Mouse (Mus musculus): ENCODE measurements at regions not wholly inside any gene's neighbourhood (a gene's known extent, or its start where the extent isn't known, plus 50 kb on each side); places are given as distances from the start of the nearest gene placed in this dataset.

DNA sequence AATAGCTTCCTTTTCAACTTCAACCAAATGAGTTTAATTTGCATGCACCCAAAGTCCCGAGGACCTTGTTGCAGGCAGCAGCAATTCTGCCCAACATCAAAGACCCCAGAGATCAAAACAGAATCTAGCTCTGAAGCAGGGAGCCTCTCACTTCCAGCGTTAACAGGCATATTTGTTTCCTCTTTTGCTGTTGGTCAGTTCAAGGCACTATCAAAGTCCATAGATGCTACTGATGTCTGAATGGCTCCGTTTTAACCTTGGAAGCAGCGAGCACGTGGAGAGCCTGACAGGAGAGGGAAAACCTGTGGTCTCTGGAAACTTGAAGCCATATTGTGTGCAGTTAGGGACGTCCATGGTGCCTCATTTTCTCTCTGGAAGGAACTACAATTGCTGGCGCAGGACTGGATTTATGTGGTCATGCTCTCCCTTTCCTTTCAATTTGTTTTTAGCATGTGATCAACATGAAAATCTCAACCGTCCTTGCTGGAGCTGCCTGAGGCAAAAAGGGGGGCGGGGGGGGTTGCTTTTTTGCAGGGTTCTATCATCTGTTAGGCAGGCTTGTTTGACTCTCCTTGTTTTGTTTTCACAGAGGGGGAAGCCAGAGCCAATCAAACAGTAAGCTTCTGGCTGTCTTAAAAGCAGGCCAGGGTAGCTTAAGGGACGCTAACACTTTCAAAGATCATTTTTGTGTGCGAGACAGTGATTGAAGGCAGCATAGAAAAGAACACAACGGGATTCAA lies 338.4 kb downstream of the Btg1 start:
- in situ Hi-C loops (cut with MseI, MboI): no loop called here

DNA sequence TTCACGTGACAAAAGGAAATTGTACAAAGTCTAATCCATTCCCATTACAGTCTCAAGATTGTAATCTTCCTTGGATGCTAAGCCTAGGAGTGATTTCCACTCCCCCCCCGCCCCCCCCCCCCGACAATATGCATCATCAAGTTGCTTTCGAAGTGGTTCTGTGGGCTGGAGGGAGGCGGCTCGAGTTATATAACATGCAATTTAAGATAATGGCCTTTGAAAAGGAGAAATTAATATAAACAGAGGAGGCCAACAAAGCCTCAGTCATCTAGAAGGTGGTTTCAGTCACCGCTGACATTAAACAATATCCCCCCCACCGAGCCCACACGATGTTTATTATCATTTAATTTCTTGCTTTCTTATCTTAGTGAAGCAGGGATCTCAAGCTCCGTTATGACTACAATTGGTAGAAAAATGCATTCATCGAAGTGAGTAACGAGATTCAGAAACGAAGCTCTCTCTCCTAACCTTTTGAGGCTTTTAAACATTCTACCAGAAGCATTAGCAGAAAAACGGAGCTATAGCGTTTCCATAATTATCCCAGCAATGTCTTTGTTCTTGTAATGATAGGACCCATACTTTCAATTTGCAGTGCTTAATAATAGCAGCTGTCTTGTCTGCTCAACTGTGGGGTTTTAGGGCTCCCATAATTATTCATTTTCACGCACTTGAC lies 339.1 kb downstream of the Btg1 start:
- in situ Hi-C loops (cut with MseI, MboI): no loop called here

DNA sequence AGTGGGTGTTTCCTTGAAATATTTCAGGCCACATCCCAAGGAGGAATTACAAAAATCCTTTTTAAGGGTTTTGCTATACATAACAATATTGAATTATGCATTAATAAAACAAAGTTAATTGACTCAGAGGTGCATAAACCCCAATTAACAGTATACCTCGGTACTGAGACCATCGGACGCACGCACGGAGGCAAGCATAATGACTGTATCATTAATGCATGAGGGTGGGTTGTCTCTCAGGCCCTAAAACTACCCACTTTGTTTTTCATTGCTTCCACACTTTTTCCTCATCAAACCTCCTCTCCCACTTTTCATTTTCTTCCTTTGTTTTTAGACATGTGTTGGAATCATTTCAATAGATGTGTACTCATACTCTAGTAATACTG lies 339.6 kb downstream of the Btg1 start:
- in situ Hi-C loops (cut with MseI, MboI): no loop called here

DNA sequence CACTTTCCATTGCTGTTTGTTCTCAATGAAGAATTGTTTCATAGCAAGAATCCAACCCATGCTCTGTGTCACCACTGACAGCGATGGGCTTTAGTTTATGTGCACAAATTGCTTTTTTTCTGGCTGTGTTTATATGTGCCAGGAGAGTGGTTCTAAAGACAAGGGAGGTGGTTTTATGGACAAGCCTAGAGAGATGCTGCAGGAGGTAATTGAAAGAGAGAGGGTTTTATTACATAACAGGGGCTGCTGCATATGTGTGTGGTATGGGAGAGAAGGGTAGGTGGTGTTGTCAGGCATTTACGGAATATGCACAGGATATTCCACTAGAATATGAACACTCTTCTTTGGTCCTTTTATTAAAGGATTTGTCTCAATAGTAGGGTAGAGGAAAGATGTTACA lies 340.2 kb downstream of the Btg1 start:
- in situ Hi-C loops (cut with MseI, MboI): no loop called here

DNA sequence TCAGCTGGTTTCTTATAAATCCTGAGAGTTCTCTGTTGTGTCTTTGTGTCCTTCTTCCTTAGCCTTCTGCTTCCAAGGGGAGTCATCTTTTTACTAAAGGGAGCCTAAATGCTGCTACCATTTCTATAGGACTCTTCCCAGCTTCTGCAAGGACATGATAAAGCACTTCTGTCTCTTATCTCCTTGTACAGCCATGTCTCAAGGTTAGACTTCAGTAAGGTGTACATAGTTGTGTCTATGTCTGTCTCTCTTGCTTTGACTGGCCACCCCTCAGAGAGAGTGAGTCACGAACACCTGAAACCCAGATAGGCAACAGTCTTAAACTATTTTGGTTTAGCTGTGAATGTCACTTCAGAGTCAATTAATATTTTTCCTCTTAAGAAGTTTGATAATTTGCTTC lies 353.0 kb downstream of the Btg1 start:
- in situ Hi-C loops (cut with MseI, MboI): no loop called here

DNA sequence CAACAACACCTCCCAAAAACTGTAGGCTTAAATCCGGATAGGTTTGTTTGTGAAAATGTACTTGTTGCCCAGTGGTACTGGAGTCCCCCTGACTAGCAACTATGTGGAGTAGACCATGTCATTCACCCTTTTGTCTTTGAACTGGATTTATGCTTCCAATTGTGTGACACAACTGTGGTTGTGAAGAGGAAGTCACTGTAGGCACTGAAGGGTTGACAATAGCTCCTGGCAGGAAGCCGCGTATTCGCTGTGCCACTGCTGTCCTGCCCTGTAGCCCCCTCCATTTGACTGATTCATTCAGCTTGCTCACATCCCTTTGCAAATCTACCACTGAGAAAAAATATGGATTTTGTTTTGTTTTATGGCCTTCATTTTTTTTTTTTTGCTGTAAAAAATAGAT lies 353.9 kb downstream of the Btg1 start:
- in situ Hi-C loops (cut with MseI, MboI): no loop called here

DNA sequence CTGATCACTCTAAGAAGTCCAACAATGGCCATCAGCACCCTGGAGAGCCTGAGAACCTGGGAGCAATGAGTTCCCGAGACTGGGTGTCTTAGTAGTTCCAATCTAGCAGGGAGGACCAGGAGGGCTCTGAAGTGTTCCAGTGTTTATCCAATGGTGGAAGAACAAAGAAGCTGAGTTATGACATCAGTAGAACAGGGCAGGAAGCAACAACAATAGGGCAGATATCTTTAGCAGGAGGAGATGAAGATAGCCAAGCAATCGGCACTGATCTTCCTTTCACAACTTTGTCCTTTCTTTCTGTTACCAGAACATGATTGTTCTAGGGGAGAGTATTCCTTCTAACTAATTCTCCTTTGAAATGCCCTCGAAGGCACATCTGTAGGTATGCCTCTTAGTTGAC lies 355.0 kb downstream of the Btg1 start:
- in situ Hi-C loops (cut with MseI, MboI): no loop called here

DNA sequence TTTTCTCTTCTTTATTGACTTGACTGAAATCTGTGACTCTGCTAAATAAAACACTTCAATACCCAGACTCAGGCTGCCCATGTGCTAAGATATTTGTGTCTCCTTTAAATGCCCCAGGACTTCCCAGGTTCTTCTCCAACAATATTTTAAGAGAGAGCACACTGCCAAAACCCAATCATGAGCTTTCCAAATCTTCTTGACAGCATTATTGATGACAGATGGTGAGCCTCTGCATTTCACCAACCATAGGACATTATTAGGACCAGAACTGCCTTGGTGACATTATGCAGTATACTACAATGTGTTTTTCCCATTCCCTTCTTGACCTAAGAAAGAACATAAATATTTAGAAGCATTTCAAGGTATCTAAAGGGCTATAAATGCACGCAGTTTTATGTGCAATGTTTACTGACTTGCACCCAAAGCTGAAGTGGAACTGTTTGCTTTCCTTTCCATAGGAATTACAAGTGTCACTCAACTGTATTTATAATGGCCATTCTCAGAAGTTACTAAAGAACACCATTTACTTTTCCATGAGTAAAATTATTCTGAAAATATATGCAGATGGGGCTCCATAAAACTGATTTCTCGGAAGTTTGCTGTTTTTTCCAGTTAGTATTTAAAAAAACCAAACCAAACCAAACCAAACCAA lies 357.6 kb downstream of the Btg1 start:
- in situ Hi-C loops (cut with MseI, MboI): no loop called here

DNA sequence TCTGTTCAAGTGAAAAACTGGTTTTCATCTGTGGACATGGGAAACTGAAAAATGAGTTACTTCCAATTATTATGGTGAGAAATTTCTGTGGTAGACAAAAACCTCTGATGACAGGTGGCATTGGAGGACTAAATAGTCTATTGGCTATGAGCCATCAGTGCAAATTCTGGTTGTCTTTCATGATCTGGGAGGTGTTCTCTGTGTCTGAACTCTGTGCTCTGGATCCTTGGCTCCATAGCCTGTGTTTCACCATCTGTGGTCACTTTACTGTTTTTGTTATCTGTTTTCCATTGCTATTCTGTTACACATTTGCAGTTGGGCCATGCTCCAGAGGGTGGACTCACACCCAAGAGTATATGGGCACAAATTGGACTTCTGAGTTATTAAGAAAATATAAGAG lies 359.9 kb downstream of the Btg1 start:
- in situ Hi-C loops (cut with MseI, MboI): no loop called here

DNA sequence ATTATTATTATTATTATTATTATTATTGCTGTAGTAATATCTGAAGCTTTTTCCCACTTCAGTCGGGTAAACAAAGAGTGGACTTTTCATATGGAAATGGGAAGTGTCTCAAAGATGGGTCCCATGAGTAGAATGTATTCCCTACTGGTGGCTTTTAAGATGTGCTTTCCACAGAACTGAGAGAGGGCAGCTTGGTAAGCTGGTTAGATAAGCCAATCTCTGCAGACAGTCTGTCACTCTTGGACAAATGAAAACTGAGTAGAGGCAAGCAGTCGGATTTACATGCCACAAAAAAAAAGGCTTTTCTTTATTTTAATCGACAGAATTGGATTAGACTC lies 363.7 kb downstream of the Btg1 start:
- in situ Hi-C loops (cut with MseI, MboI): no loop called here

DNA sequence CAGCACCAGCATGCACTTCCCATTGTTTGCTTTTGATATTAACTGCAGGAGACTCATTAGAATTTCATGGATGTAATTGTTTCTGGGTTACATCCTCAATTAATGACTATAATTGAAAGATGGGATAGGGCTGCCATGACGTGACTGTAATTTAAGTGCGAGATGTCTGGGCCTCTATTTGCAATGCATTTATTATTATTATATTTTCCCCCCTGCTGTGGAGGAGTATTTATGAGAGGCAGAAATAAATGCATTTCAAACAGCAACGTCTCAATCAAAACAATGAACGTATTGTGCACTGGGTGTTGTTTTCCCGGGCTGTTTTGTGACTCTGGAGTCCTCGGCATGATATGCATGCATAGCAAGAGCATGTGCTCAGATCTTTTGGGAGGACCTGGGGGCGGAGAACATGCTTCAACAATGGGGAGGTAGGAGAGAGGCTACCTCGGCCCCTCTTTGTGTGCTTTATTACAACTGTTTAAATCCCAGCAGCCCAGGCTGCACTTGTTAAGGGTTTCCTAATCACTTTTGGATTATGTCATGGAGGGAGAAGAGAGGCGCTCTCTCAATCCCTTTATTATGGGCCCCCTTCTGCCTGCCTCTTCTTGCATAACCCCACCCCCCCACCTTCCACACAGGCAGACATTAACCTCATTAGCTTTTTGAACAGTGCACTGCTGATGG lies 364.2 kb downstream of the Btg1 start:
- in situ Hi-C loops (cut with MseI, MboI): no loop called here

DNA sequence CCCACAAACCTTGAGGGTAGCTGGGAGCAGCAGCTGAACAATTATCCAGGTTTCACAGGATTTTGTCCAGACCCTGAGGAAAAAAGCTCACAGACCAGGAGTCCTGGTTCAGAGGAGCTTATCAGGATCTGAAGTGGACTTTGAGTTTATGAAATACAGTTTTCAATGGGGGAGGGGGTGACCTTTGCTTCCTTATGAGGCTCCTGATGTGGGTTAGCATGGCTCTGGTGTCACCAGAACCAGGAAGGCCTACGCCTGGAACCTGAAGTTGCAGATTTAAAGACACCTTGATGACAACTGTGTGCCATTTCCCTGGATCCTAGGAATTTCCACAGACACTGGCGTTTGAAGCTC lies 364.7 kb downstream of the Btg1 start:
- in situ Hi-C loops (cut with MseI, MboI): no loop called here

DNA sequence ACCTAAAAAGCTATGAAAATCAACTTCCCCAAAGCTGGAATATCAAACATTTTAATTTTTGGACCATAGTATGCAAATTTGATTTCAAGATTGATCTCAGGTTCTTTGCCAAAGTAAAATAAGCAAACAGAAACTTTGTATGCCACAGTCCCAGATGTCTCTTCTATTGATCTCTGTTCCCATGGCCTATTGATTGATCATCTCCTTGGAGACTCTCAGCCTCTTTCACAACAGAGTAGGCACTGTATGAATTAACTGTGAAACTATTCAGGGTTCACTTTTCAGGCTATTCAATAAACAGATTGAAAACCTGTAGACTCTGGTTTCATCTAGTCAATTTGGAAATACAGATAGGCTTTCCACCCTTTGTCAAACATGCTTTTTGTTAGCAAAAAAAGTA lies 384.1 kb downstream of the Btg1 start:
- in situ Hi-C loops (cut with MseI, MboI): no loop called here

DNA sequence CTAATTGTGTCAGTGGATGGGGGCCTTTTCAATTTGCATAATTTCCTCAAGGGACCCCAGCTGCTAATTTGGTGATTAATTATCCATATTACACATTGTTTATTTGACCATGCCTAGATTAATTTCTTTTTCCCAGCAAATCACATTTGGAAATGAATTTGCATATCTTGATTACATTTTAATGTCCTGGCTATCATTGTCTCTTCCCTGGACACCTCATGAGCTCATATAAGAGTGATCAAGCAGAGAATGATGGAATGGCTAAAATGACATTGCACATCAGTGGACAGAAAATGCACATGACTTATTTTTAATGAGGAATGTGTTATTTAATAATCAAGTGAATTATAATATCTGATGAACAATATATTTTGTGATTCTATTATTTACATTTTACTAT lies 392.1 kb downstream of the Btg1 start:
- in situ Hi-C loops (cut with MseI, MboI): no loop called here

DNA sequence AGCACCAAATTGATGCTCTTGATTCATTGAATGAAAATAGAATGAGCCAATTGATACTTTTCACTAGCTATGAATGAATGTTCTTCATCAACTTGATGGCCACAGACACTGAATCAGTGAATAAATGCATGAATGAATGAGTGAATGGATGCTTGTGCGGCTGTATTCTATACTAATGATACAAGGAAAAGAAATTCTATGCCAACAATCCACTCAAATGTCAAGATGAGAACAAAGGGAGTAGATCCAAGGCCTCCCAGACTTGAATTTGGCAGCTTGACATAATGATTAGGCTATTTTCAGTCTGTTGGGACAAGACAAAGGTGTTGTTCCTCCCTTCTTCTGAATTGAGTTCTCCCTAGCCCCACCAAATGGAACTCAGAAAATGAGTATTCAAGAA lies 393.1 kb downstream of the Btg1 start:
- in situ Hi-C loops (cut with MseI, MboI): no loop called here

DNA sequence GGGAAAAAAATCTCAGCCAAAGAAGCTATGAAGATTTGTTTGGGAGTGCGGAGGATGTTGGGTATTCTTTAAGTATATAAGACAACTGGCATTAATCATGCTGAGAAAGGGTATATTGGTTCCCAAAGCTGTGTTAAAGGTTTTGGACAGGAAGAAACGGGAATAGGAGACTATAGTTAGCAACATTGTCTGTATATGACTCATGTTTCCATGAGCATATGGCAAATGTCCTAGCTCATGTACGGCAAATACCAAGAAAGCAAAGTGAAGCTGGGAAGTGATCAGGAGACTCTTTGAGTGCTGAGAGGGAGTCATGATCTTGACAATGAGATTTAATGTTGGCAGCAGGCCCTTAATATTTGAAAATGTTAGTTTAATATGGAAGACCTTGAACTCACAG lies 401.8 kb downstream of the Btg1 start:
- in situ Hi-C loops (cut with MseI, MboI): no loop called here

DNA sequence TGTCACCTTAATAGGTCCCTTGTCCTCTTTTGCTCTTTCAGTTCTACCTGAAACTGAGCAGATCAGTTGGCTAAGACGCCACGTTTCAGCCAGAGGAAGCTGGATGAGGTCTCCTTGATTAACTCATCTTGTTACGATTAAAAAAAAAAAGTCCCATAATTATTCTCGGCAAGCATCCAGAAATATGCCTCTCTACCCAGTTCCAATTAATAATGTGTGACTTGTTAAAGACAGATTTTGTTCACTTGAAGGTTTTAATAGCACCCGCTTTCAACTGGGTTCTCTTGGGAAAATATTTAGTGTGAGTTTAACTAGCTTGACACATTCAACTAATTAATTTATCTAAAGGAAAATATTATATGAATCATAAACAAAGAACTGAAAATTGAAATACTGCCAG lies 412.0 kb downstream of the Btg1 start:
- in situ Hi-C loops (cut with MseI, MboI): no loop called here

DNA sequence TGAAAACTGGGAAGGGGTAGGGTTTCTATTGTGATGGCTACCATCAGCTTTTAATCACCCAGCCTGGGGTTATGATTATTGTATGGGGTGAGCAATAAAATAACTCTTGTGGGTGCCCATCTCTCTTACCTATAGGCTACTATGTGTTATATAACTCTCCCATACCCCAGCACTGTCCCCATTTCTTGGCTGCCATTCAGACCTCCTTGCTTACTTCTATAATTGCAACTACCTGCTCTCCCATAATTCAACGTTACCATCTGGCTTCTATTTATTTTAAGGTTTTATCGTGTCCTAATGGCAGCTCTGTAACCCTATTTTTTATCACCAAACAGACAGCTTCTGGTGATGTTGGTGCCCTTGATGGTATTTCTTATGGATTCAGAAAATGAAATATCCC lies 414.2 kb downstream of the Btg1 start:
- in situ Hi-C loops (cut with MseI, MboI): no loop called here

DNA sequence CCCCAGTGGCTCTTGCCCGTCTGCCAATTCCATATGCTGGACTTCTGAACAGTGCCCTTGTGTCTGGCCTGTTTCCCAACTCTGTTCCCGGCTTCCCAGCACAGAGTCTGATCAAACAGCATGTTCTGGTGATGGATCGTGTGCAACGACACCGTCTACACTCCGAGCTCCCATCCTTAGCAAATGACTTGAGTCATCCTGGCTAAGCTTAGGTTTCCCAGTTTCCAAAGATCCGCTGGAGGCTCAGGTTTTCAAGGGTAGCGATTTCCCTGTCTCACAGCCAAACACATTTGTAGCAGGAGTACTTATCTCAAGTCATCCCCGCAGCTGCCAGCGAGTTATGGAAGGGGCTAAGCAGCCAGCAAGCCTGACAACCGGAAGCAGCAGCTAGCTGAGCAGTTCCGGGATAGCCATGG lies 418.6 kb downstream of the Btg1 start:
- in situ Hi-C loops (cut with MseI, MboI): no loop called here

DNA sequence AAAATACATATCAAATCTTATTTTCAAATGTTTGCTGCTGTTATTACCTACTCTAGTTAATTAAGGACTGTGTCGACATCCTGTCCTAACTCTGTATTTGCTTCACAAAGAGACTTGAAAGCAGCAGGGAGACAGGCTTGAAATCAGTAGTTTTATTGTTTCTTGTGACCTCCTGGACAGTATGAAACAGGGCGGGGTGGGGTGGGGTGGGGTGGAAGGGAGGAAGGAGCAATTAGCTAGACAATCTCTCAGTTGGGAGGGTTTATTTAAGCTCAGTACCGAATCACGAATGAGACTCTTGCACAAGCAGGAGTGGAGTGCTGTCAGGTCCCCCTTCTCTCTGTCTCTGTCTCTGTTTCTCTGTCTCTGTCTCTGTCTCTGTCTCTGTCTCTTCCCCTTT lies 421.2 kb downstream of the Btg1 start:
- in situ Hi-C loops (cut with MseI, MboI): no loop called here

DNA sequence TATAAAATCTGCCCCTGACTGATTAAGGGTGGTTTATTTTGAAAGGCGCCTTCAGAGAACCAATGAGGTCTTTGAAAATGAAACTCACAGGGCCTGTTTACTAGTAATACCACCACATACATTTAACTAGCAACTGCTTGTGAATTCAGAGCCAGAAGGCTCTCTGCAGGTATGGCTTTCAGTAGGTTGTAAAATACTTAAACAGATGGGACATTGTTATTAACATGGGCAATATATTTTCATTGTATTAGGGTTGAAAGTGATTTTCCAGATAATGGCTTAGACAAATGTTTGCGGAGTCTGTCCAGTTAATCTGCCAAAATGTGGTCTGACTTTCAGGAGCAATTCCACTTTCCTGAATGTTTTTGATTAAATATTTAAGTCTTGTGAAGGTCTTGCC lies 430.8 kb downstream of the Btg1 start:
- in situ Hi-C loops (cut with MseI, MboI): no loop called here

DNA sequence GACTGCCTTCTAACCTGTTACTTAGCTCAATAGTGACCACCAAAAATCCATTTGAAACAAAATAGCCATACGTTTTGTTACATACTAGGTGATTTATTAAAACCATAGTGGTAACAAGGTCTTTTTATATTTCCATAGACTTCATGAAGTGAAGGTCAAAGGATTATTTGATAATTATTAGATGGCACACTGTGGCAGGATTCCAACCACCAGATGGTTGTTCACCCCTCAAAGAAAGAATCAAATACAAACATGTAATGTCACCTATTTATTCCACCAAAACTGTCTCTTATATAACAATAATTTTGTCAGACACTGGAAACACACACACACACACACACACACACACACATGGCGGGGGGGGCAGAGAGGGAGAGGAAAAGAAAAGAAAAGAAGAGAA lies 431.2 kb downstream of the Btg1 start:
- in situ Hi-C loops (cut with MseI, MboI): no loop called here

DNA sequence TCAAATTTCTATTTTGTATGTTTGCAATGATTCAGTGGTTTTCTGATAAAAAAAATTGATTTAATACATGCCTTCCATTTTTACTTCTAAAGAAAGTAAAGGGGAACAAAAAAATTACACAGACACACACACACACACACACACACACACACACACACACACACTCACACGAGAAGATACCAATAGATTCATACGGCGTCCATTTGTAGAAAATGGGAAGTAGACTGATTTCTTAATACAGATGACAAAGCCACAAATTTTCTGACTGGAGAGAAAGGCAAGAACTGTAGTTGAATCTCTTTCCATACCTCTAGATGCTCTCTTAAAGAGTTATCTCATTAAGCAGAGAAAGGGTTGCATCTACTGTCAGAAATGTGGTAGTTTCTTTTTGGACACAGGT lies 424.9 kb upstream of the Dcn start:
- in situ Hi-C loops (cut with MseI, MboI): no loop called here
